Mouse (Mus musculus): ENCODE measurements around the gene Il27ra.
A peak's percentile ranks its signal among the peaks of the same experiment; 100 is the strongest.
"Not testable (repeated sequence)": the region's sequence is repeated elsewhere in the genome, so short reads cannot be mapped to it uniquely, and the experiment has no call there.

Gene Il27ra

GRCm38 (mm10) chr8:84015833-84016232, 26.6 kb downstream of the Il27ra start:
- DNase-seq, result no peak

- DNase-seq, result peak; percentile 56
Measured at GRCm38 (mm10) chr8:84012499-84013165, 29.8 kb downstream of the Il27ra start.

DNA sequence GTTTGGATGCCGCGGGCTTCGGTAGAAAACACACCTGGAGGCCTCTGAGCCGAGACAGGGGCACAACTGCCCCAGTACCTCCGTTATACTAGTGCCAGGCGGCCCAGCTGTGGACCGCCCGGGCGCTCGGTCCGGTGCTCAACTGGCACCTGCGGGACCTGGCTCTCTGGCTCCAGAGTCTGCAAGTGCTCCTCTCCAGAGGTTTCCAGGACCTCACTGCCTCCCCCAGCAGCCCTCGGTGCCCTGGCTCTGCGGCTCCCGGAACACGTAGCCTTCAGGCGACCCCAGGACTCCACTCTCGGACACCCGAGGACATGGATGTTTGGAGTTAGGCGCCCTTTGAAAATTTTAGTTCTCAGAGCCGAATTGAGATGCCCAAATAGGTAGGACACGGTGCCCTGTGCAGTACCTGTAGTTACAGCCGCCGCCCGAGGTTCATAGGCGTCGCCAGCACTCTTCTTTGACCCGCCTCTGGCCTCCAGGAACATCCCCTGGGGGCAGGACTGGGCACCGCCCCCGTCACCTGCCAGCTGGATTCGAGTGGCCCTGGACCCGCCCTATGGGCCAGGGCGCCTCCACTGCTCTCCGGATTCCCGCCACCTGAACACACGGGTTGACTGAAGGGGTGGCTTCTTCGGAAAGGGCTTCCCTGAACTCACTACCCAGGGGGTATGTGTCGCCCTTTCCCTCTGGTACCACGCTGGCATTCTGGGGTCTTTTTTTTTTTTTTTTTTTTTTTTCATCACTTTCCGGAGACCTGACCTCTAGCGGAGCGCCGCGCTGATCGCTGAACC, 30.5 kb downstream of the Il27ra start, which contains the start of gene 2210011C24Rik:
TSS of gene 2210011C24Rik (minus strand) at position 467 of the 794 bp plus-strand sequence.
- peak; percentile 32 for DNase-seq

- DNase-seq, result peak; percentile 84
Measured at GRCm38 (mm10) chr8:84010625-84011611, 31.5 kb downstream of the Il27ra start.

DNA sequence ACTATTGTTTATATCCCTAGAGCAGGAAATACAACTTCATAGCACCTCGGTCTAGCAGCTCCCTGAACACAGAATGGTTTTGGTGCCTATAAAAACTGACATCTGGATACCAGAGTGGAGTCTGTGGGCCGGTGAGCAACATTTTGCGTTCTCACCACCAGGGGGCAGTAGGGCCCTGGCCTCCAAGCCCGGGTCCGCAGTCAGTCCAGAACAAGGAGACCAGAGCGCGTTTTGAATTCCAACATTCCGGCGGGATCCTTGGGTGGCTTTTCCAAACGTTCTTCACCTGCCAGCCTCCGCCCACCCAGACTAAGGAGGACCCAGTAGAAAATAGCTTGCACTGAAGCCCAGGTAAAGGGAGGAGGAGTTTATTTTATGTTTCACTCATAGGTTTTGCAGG, 32.5 kb downstream of the Il27ra start:
- peak; percentile 87 for DNase-seq

GRCm38 (mm10) chr8:84008362-84008761, 34.0 kb downstream of the Il27ra start:
- peak; percentile 50 for DNase-seq

DNA sequence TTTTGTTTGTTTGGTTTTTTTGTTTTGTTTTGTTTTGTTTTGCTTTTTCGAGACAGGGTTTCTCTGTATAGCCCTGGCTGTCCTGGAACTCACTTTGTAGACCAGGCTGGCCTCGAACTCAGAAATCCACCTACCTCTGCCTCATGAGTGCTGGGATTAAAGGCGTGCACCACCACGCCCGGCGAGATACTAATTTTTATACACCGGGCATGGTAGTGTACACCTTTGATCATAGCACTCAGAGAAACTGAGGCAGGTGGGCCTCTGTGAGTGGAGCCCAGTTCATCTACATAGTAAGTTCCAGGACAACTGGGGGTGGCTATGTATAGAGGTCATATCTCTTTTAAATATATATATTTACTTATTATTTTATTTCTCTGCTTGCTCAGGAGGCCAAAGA, 36.9 kb downstream of the Il27ra start:
- not testable (repeated sequence) for DNase-seq

DNA sequence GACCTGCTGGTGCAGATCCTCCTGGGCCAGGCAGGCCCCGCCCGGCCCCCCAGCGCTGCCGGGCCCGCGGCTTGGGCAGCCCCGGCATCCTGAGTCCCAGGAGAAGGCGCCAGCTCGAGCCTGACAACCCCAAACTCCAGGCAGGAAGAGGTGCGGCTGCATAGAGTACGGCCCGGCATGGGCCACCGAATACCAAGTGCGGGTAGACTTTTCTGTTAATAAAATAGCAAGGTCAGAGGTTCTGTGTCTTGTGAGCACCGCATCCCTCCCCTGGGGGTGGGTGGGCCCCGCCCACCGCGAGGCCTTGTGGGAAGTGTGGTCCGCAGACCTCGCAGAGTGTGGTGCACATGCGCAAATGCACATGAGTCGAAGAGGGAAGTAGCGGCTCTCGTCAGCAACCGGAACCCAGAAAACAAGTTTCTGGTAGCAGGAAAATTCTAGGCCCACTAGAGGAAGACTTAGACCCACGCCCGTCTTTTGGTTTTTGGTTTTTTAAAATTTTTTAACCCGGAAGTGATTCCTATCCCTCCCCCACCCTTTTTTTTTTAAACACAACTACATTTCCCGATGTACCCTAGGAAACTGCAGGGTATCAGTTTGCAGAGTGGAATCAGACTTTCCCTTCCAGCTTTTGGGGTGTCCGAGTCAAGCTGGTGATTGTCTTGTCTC, 37.7 kb downstream of the Il27ra start:
- peak; percentile 93 for DNase-seq

GRCm38 (mm10) chr8:84003612-84004246, 38.7 kb downstream of the Il27ra start:
- no peak for DNase-seq

DNA sequence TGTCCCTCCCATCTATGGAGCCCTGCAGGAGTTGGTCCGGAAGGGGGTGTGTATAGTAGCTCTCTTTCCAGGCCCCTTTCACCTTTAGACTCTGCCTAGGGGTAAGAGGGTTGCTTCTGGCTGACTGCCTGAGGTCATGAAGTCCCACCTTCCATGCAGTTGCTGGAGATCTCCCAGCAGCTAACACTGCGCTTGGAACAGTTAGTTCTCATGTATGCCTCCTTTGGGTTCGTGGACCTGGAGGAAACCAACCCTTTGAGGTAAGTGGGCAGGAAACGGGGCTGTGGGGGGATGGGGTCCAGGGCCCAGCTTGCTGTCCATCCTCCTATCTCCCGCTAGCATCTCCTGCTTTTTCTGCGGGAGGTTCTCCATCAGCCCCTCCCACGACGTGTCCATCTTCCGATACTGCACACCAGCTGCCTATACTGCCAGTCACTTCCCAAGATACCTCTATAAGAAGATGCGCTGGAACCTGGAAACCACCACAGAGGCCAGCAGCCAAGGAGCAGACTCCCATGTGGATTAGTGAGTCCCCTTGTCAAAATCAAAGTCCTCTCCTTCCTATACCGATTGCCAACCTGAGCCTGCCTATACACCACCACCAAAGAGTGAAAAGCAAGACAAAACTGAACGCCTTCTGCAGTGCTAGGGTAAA, 39.3 kb downstream of the Il27ra start:
- DNase-seq, result no peak

GRCm38 (mm10) chr8:84001281-84002000, 40.9 kb downstream of the Il27ra start, which contains the start of gene 1700067K01Rik:
Gene 1700067K01Rik, plus strand, starts transcription at chr8:84001502.
- DNase-seq, result no peak

DNA sequence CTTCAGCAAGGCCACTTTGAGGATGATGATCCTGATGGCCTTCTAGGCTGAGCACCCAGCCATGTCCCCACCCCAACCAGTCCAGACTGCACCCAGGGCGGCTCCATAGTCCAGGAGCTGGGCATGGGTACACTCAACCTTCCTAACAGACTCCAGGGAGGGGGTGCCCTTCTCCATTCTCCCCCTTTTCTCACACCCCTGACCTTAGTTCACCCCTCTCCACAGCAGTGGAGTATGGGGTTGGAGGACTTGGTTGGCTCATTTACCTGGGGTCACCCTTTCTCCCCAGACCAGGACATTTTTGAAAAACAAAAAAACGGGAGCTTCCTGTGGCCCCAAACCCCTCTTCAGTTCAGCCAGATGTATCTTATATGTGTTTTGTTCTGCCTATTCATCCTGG, 42.6 kb downstream of the Il27ra start:
- no peak for DNase-seq

- DNase-seq, result no peak
Measured at GRCm38 (mm10) chr8:83999057-83999705, 43.2 kb downstream of the Il27ra start.

DNA sequence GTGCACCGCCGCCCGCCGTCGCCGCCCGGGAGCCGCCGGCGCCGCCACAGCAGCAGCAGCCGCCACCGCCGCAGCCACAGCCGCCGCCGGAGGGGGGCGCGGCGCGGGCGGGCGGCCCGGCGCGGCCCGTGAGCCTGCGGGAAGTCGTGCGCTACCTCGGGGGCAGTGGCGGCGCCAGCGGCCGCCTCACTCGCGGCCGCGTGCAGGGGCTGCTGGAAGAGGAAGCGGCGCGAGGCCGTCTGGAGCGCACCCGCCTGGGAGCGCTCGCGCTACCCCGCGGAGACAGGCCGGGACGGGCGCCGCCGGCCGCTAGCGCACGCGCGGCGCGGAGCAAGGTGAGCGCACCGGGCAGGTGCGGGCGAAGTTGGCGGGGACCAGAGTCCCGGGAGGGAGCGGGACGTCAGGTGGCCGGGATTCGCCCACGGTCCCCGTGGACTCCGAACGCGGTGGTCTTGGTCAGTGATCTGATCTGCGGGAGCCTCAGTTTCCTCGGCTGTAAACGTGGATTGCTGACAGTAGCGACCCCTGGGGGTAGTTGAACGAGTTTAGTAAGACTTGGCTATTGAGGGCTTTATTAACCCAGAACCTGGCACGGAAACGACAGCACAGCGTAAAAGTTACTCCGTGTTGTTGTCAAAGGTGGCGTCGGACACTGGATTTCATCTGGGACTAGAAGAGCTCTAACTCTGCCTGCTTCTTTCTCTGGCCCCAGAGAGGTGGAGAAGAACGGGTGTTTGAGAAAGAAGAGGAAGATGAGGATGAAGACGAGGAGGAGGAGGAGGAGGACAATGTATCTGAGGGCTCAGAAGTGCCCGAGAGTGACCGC, 43.9 kb downstream of the Il27ra start:
- DNase-seq, result peak; percentile 75

DNA sequence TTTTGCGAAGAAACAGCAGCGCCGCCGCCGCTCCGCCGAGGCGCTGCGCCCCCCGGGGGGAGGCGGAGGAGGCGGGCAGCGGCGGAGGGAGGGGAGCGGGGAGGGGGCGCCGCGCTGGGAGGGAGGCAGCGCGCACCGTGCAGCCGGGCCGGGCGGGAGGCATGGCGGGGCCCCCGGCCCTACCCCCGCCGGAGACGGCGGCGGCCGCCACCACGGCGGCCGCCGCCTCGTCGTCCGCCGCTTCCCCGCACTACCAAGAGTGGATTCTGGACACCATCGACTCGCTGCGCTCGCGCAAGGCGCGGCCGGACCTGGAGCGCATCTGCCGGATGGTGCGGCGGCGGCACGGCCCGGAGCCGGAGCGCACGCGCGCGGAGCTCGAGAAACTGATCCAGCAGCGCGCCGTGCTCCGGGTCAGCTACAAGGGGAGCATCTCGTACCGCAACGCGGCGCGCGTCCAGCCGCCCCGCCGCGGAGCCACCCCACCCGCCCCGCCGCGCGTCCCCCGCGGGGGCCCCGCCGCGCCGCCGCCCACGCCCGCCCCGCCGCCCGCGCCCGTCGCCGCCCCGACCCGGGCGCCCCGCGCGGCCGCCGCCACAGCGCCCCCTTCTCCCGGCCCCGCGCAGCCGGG, 44.8 kb downstream of the Il27ra start, which contains the start of gene Samd1:
TSS of gene Samd1 (plus strand) at position 162 of the 631 bp plus-strand sequence.
- peak; percentile 76 for DNase-seq

GRCm38 (mm10) chr8:83996567-83997505, 45.6 kb downstream of the Il27ra start:
- DNase-seq, result peak; percentile 93

DNA sequence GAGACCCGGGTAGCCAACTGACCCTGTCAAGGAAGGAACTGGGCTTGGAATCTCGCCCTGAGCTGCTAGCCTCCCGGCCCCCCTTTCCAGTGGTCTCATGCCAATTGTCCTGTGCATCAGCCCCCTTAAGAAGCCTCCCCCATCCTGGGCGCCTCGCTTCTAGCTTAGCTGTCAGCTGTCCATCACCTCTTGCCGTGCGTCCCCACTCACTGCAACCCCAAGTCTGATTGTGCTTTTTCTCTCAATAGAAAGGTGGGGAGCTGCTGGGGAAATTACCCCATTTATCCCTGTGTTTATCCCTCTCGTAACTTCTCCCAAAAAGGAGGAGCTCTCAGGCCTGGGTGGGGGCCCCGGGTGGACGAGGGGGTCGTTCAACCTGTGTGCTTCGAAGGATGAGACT, 46.4 kb downstream of the Il27ra start:
- peak; percentile 20 for DNase-seq
